Mouse (Mus musculus): ENCODE measurements around the gene Polr2l. TPM values are rescaled to one million over a fixed set of nuclear protein-coding genes. Genes with fewer than 3 reads are reported as not detected.

Polr2l gene
- polyA plus RNA-seq, 1 experiment from 2014 or later = 74.5 TPM

- H3K4me1 ChIP-seq = peaks cover 58% of the 10 kb centered on the region
- WGBS = 2% methylated on average over 59 of the region's 59 CpGs
- no peaks in the 10 kb centered on the region for H3K9me3 ChIP-seq
- peaks cover 25% of the 10 kb centered on the region for H3K36me3 ChIP-seq
- H3K4me3 ChIP-seq = peak overlapping the region; percentile 67
- H3K27ac ChIP-seq = peak overlapping the region; percentile 85
- DNase-seq (ENCODE audit: low spot score) = no peak
- H3K27me3 ChIP-seq (ENCODE audit: insufficient read depth, poor library complexity, severe bottlenecking) = peaks cover 93% of the 10 kb centered on the region
Measured at GRCm38 (mm10) chr7:141461521-141462332, 13.2 kb downstream of the Polr2l start.

GRCm38 (mm10) chr7:141460391-141461113 is 14.4 kb downstream of the Polr2l start, which contains the start of gene Cracr2b:
TSS of gene Cracr2b (plus strand) at chr7:141461094.
- WGBS = 67% methylated on average over 15 of the region's 15 CpGs
- DNase-seq (ENCODE audit: low spot score) = no peak
- peaks cover 82% of the 10 kb centered on the region for H3K27me3 ChIP-seq (ENCODE audit: insufficient read depth, poor library complexity, severe bottlenecking)
- no peaks in the 10 kb centered on the region for H3K9me3 ChIP-seq
- peaks cover 25% of the 10 kb centered on the region for H3K36me3 ChIP-seq
- H3K4me3 ChIP-seq = peak within 1 kb of the TSS; percentile 67
- peak within 1 kb of the TSS; percentile 85 for H3K27ac ChIP-seq
- peaks cover 59% of the 10 kb centered on the region for H3K4me1 ChIP-seq

GRCm38 (mm10) chr7:141460001-141460390 is 14.9 kb downstream of the Polr2l start:
- Histone ChIP-seq H3K9me3 (no peaks in the 10 kb centered on the region), H3K27me3 (ENCODE audit: insufficient read depth, poor library complexity, severe bottlenecking) (peaks cover 76% of the 10 kb centered on the region), H3K4me3 (no peak overlapping the region), H3K36me3 (peaks cover 25% of the 10 kb centered on the region), H3K27ac (no peak overlapping the region), H3K4me1 (peaks cover 59% of the 10 kb centered on the region)
- 66% methylated on average over 5 of the region's 5 CpGs for WGBS
- DNase-seq (ENCODE audit: low spot score) = no peak

DNA sequence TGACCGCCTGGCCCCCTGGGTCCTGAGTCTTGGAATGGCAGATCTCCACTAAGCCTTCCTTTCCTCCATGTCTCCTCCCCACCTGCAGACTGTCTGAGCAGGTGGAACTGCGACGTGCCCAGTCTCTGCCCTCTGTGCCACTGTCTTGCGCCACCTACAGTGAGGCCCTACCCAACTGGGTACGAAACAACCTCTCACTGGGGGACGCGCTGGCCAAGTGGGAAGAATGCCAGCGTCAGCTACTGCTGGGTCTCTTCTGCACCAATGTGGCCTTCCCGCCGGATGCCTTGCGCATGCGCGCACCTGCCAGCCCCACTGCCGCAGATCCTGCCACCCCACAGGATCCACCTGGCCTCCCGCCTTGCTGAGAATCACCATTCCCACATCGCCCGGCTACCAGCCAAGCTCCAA is 15.6 kb downstream of the Polr2l start:
- Histone ChIP-seq H3K27ac (no peak overlapping the region), H3K36me3 (peaks cover 25% of the 10 kb centered on the region), H3K4me1 (peaks cover 59% of the 10 kb centered on the region), H3K9me3 (no peaks in the 10 kb centered on the region), H3K4me3 (no peak overlapping the region), H3K27me3 (ENCODE audit: insufficient read depth, poor library complexity, severe bottlenecking) (peaks cover 69% of the 10 kb centered on the region)
- DNase-seq (ENCODE audit: low spot score) = no peak
- 83% methylated on average over 17 of the region's 17 CpGs for WGBS

DNA sequence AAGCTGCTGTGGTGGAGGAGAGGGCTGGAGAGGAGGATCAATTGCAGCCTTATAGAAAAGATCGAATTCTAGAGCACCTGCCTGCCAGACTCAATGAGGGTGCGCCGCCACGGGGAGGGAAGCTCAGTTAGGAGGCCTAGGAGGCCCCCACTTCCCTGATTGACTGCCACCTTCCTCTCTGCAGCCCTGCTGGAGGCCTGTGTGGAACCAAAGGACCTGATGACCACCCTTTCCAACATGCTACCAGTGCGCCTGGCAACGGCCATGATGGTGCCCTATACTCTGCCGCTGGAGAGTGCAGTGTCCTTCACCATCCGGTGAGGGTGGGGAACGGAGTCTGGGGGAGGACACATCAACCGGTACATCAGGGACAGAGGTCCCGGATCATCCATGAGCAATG is 16.3 kb downstream of the Polr2l start:
- Histone ChIP-seq H3K27me3 (ENCODE audit: insufficient read depth, poor library complexity, severe bottlenecking) (peaks cover 63% of the 10 kb centered on the region), H3K9me3 (no peaks in the 10 kb centered on the region), H3K4me3 (no peak overlapping the region), H3K27ac (no peak overlapping the region), H3K4me1 (peaks cover 53% of the 10 kb centered on the region), H3K36me3 (peaks cover 25% of the 10 kb centered on the region)
- no peak for DNase-seq (ENCODE audit: low spot score)
- WGBS = 82% methylated on average over 11 of the region's 11 CpGs

DNA sequence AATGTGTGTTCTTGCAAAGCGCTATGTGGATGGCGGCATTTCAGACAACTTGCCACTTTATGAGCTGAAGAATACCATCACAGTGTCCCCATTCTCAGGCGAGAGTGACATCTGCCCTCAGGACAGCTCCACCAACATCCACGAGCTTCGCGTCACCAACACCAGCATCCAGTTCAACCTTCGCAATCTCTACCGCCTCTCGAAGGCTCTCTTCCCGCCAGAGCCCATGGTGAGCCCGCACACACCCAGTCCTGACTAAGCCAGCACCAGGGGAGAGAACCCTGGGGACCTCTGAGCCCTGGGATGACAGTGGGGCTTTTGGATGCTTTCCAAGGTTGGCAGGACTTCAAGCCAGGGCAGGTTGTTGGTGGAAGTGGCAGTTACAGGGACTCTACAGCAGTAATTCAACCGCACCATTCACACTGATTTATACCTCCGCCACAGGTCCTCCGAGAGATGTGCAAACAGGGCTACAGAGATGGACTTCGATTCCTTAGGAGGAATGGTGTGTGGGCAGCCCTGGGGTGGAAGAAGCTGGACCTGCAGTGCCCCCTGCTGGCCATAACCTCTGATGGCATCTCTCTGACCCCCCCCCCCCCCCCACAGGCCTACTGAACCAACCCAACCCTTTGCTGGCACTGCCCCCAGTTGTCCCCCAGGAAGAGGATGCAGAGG is 16.8 kb downstream of the Polr2l start:
- WGBS = 78% methylated on average over 15 of the region's 15 CpGs
- Histone ChIP-seq H3K27me3 (ENCODE audit: insufficient read depth, poor library complexity, severe bottlenecking) (peaks cover 57% of the 10 kb centered on the region), H3K4me1 (peaks cover 49% of the 10 kb centered on the region), H3K27ac (no peak overlapping the region), H3K4me3 (no peak overlapping the region), H3K36me3 (peaks cover 25% of the 10 kb centered on the region), H3K9me3 (no peaks in the 10 kb centered on the region)
- no peak for DNase-seq (ENCODE audit: low spot score)

- 86% methylated on average over 14 of the region's 14 CpGs for WGBS
- H3K27me3 ChIP-seq (ENCODE audit: insufficient read depth, poor library complexity, severe bottlenecking) = peaks cover 48% of the 10 kb centered on the region
- peaks cover 46% of the 10 kb centered on the region for H3K4me1 ChIP-seq
- peaks cover 27% of the 10 kb centered on the region for H3K36me3 ChIP-seq
- H3K27ac ChIP-seq = no peak overlapping the region
- no peaks in the 10 kb centered on the region for H3K9me3 ChIP-seq
- DNase-seq (ENCODE audit: low spot score) = no peak
- no peak overlapping the region for H3K4me3 ChIP-seq
Measured at GRCm38 (mm10) chr7:141457236-141457635, 17.7 kb downstream of the Polr2l start.

DNA sequence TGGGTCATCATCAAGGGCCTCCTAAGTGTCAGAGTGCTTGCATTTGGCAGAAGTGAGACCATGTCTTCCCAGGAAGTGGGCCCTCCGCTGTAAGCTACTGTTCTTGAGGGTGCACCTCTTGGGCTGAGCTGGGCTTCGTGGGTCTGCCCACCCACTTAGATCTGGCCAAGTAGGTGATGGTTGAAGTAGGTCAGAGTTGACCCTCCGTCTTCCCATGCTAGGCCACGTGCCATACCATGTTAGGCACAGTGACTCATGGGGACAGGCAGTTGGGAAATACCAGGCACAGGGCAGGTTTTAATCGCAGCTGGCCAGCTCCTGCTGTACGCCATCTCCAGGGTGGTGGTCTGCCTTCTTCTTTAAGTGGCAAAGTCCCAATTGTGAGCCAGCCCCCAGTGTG is 18.2 kb downstream of the Polr2l start:
- DNase-seq (ENCODE audit: low spot score) = no peak
- peaks cover 43% of the 10 kb centered on the region for H3K27me3 ChIP-seq (ENCODE audit: insufficient read depth, poor library complexity, severe bottlenecking)
- 84% methylated on average over 6 of the region's 6 CpGs for WGBS
- H3K9me3 ChIP-seq = no peaks in the 10 kb centered on the region
- H3K4me3 ChIP-seq = no peak overlapping the region
- H3K36me3 ChIP-seq = peaks cover 32% of the 10 kb centered on the region
- no peak overlapping the region for H3K27ac ChIP-seq
- H3K4me1 ChIP-seq = peaks cover 41% of the 10 kb centered on the region

DNA sequence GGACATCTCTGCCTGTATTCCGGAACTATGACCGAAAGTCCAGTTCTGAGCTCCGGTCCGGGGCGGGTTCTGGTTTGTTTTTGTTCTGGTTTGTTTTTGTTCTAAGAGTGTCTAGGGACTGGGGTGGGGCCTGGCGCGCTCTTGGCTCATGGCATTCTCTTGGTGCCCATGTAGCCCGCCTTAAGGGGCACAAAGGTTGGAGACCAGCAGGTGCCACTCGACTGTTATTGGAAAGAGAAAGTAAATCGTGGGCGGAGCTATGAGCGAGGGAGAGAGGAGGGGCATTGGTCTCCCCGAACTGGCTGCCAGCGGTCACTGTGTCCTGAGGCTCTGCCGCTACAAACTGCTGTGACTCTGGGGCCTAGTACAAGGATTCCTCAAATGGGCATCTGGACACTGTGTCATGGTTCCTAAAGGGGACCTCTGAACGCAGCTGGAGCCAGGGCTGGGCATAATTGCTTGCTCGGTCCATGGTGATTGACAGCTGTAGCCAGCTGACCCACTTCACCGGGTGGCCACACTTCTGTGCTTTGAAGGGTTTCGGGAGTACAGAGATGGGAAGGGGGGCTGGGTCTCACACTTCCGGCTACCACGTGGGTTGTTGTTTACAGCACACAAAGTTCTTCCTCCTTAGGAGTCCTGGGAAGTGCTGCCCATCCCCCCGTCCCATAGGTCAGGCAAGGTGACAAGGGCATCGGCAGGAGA is 19.2 kb downstream of the Polr2l start:
- WGBS = 2% methylated on average over 23 of the region's 23 CpGs
- peak; percentile 88 for DNase-seq (ENCODE audit: low spot score)
- Histone ChIP-seq H3K27ac (peak overlapping the region; percentile 87), H3K4me1 (peaks cover 32% of the 10 kb centered on the region), H3K27me3 (ENCODE audit: insufficient read depth, poor library complexity, severe bottlenecking) (peaks cover 34% of the 10 kb centered on the region), H3K36me3 (peaks cover 42% of the 10 kb centered on the region), H3K4me3 (peak overlapping the region; percentile 82), H3K9me3 (no peaks in the 10 kb centered on the region)

DNA sequence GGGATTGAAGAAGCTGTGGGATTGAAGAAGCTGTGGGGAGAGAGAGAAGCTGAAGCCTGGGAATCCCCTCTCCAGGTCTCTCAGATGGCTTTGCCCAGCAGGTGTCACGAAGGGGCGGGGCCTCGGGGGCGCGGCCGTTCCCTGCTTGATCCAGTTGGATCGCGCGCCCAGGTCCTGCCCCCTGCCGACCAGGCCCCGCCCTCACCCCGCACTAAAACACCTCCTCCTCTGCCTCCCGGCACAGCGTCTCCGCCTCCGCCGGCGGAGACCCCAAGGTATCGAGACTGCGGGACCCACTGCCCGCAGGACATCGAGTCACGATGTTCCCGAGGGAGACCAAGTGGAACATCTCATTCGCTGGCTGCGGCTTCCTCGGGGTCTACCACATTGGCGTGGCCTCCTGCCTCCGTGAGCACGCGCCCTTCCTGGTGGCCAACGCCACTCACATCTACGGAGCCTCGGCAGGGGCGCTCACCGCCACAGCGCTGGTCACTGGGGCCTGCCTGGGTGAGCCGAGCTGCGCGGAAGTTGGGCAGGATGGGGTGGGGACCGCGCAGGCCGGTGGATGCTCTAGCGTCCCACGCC is 19.9 kb downstream of the Polr2l start, which contains the start of gene Pnpla2:
Gene Pnpla2, plus strand, starts transcription at position 232 of the 585 bp plus-strand sequence.
- Histone ChIP-seq H3K36me3 (peaks cover 49% of the 10 kb centered on the region), H3K9me3 (no peaks in the 10 kb centered on the region), H3K4me3 (peak within 1 kb of the TSS; percentile 82), H3K27me3 (ENCODE audit: insufficient read depth, poor library complexity, severe bottlenecking) (peaks cover 27% of the 10 kb centered on the region), H3K4me1 (peaks cover 30% of the 10 kb centered on the region), H3K27ac (peak within 1 kb of the TSS; percentile 87)
- DNase-seq (ENCODE audit: low spot score) = peak; percentile 97
- under 1% methylated on average over 43 of the region's 45 CpGs for WGBS

DNA sequence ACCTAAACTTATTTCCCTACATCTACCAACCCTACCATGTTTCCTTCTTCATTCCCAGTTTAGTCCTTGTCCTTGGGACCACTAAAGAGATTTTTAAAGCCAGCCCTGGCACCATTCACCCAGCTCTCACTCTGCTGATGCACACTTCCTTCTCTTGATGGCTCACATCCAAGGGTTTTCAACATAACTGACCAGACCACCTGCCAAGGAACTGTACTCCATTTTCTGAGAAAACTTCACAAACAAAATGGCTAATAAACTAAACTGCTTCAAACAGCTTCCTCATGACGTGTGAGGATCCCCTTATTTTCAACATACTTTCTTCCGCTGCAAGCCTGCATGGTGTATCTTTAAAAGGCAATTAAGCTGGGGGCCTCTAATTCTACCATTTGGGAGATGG is 21.3 kb downstream of the Polr2l start:
- peaks cover 12% of the 10 kb centered on the region for H3K27me3 ChIP-seq (ENCODE audit: insufficient read depth, poor library complexity, severe bottlenecking)
- WGBS = 78% methylated on average over 2 of the region's 2 CpGs
- DNase-seq (ENCODE audit: low spot score) = no peak
- peaks cover 34% of the 10 kb centered on the region for H3K4me1 ChIP-seq
- peaks cover 51% of the 10 kb centered on the region for H3K36me3 ChIP-seq
- H3K9me3 ChIP-seq = no peaks in the 10 kb centered on the region
- no peak overlapping the region for H3K27ac ChIP-seq
- no peak overlapping the region for H3K4me3 ChIP-seq

- H3K4me3 ChIP-seq = no peak overlapping the region
- no peak for DNase-seq (ENCODE audit: low spot score)
Measured at GRCm38 (mm10) chr7:141451928-141452327, 23.0 kb downstream of the Polr2l start.

More at GRCm38 (mm10) chr7:141451928-141452327, 23.0 kb downstream of the Polr2l start:
- H3K27me3 ChIP-seq (ENCODE audit: insufficient read depth, poor library complexity, severe bottlenecking) = no peaks in the 10 kb centered on the region
- H3K36me3 ChIP-seq = peaks cover 42% of the 10 kb centered on the region
- no peaks in the 10 kb centered on the region for H3K9me3 ChIP-seq
- H3K27ac ChIP-seq = no peak overlapping the region
- H3K4me1 ChIP-seq = peaks cover 36% of the 10 kb centered on the region

All from heart, embryonic 10.5 days (tissue).